Mouse (Mus musculus): ENCODE data around the gene Prss34. TPM values are rescaled to one million over a fixed set of nuclear protein-coding genes. Genes with fewer than 3 reads are reported as not detected.

The Prss34 gene
- polyA plus RNA-seq, 1 experiment from 2014 or later: not detected

GRCm38 (mm10) chr17:25273706-25274501 lies 24.3 kb upstream of the Prss34 start:
- Histone ChIP-seq H3K4me1 (peaks cover 36% of the 10 kb centered on the region), H3K36me3 (peaks cover 9% of the 10 kb centered on the region), H3K4me3 (peak overlapping the region; percentile 98), H3K27ac (peak overlapping the region; percentile 98), H3K4me2 (replicated peaks) (peak overlapping the region; percentile 99), H3K9me3 (replicated peaks) (no peaks in the 10 kb centered on the region), H3K9ac (peak overlapping the region; percentile 100), H3K27me3 (no peaks in the 10 kb centered on the region)
- WGBS: 1% methylated on average over 45 of the region's 45 CpGs
- peak; percentile 90 for ATAC-seq (ENCODE audit: low FRiP score)

- Histone ChIP-seq H3K9ac (peak within 1 kb of the TSS; percentile 100), H3K9me3 (replicated peaks) (no peaks in the 10 kb centered on the region), H3K4me1 (peaks cover 31% of the 10 kb centered on the region), H3K36me3 (peaks cover under 1% of the 10 kb centered on the region; the same call in 1 of the 2 replicates), H3K4me2 (replicated peaks) (peak within 1 kb of the TSS; percentile 99), H3K27me3 (no peaks in the 10 kb centered on the region), H3K27ac (peak within 1 kb of the TSS; percentile 98), H3K4me3 (peak within 1 kb of the TSS; percentile 98)
- 83% methylated on average over 9 of the region's 9 CpGs for WGBS
- ATAC-seq (ENCODE audit: low FRiP score): no peak
Measured at GRCm38 (mm10) chr17:25274571-25275346, 23.4 kb upstream of the Prss34 start, which contains the start of gene Ube2i. TSS of gene Ube2i (minus strand) at chr17:25274622.

DNA sequence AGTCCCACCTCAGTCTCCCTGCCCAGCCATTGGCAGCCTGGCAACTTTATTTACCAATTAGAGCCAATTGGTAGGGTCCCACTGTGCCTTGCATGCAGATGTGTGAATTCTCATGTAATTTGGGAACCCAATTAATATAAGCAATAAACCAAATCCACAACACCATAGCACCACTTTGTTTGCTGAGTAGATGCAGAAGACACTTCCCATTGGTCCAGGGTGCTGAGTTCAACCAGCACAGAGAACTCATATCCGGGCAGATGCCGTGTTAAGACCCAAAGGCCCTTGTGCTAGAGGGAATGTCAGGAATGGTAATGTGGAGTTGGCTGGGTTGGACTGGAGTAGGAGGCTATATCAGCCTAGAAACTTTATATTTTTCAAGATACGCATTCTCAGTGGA lies 22.4 kb upstream of the Prss34 start:
- Histone ChIP-seq H3K36me3 (no peaks in the 10 kb centered on the region), H3K4me1 (peaks cover 22% of the 10 kb centered on the region), H3K9me3 (replicated peaks) (no peaks in the 10 kb centered on the region), H3K4me2 (replicated peaks) (no peak overlapping the region), H3K27me3 (no peaks in the 10 kb centered on the region), H3K4me3 (no peak overlapping the region), H3K9ac (no peak overlapping the region), H3K27ac (no peak overlapping the region)
- WGBS: 97% methylated on average over 3 of the region's 3 CpGs
- no peak for ATAC-seq (ENCODE audit: low FRiP score)

DNA sequence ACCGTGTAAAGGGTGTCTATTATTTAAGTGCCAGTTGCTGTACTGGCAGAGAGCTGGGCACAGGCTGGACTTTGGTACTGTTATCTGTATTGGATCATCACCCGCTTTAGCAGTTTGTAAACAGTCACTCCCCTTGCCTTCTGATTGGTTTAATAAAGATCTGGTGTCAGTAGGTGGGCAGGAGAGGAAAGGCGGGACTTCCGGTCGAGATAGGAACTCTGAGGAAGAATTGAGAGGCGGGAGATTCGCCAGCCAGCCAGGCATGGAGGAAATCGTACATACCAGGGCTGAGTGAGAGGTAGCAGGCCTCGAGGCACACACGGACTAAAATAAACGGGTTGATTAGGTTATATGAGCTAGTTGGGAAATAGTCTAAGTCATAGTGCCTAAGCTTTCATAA lies 16.1 kb upstream of the Prss34 start:
- no peak overlapping the region for H3K27ac ChIP-seq
- no peak overlapping the region for H3K9ac ChIP-seq
- H3K4me3 ChIP-seq: no peak overlapping the region
- no peak for ATAC-seq (ENCODE audit: low FRiP score)
- no peaks in the 10 kb centered on the region for H3K36me3 ChIP-seq
- no peaks in the 10 kb centered on the region for H3K4me1 ChIP-seq
- no peaks in the 10 kb centered on the region for H3K9me3 ChIP-seq (replicated peaks)
- no peaks in the 10 kb centered on the region for H3K27me3 ChIP-seq
- 49% methylated on average over 11 of the region's 11 CpGs for WGBS
- no peak overlapping the region for H3K4me2 ChIP-seq (replicated peaks)

DNA sequence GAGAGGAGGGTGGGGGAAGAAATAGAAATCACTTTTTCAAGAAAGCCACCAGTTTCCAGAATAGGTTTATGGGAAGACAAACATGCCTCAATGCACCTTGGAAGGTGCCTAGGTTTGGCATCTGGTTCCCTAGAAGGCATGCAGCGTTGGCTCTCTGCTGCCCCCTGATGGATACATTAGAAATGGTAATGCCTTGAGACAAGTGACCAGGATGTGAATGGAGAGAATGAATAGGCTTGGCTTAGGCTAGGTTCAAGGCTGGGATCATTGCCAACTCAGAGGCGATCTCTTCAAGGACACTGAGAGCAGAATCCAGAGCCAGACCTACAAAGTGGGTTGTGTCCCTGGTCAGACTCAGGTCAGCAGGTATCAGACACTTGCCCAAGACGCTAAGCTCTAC lies 13.2 kb upstream of the Prss34 start:
- Histone ChIP-seq H3K4me3 (no peak overlapping the region), H3K27me3 (no peaks in the 10 kb centered on the region), H3K9me3 (replicated peaks) (no peaks in the 10 kb centered on the region), H3K36me3 (no peaks in the 10 kb centered on the region), H3K27ac (no peak overlapping the region), H3K4me1 (no peaks in the 10 kb centered on the region), H3K4me2 (replicated peaks) (no peak overlapping the region), H3K9ac (no peak overlapping the region)
- ATAC-seq (ENCODE audit: low FRiP score): no peak
- 17% methylated on average over 3 of the region's 3 CpGs for WGBS

DNA sequence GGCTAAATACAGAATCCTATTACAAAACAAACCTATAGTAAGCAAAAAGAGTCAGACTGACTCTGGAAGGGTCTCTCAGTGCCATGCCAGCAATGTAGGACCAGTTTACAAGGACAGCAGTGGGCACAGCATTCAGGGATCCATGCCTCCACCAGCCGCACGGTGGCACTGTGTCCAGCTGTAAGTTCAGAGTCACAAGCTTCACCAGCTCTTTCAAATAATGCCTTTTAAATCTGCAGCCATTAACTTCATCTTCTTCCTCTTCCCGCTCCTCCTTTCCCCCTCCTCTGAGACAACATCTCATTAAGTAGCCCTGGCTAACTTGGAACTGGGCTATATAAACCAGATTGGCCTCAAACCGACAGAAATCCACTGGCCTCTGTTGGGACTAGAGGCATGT lies 9.4 kb upstream of the Prss34 start:
- H3K4me1 ChIP-seq: no peaks in the 10 kb centered on the region
- no peaks in the 10 kb centered on the region for H3K9me3 ChIP-seq (replicated peaks)
- H3K9ac ChIP-seq: no peak overlapping the region
- H3K4me3 ChIP-seq: no peak overlapping the region
- H3K27ac ChIP-seq: no peak overlapping the region
- H3K36me3 ChIP-seq: no peaks in the 10 kb centered on the region
- H3K27me3 ChIP-seq: no peaks in the 10 kb centered on the region
- WGBS: 34% methylated on average over 4 of the region's 4 CpGs
- ATAC-seq (ENCODE audit: low FRiP score): no peak
- no peak overlapping the region for H3K4me2 ChIP-seq (replicated peaks)

GRCm38 (mm10) chr17:25290411-25290810 lies 7.8 kb upstream of the Prss34 start:
- no peak overlapping the region for H3K9ac ChIP-seq
- no peaks in the 10 kb centered on the region for H3K36me3 ChIP-seq
- no peaks in the 10 kb centered on the region for H3K27me3 ChIP-seq
- no peaks in the 10 kb centered on the region for H3K9me3 ChIP-seq (replicated peaks)
- no peak overlapping the region for H3K4me3 ChIP-seq
- WGBS: 39% methylated on average over 4 of the region's 4 CpGs
- H3K27ac ChIP-seq: no peak overlapping the region
- no peaks in the 10 kb centered on the region for H3K4me1 ChIP-seq
- no peak for ATAC-seq (ENCODE audit: low FRiP score)
- H3K4me2 ChIP-seq (replicated peaks): no peak overlapping the region

DNA sequence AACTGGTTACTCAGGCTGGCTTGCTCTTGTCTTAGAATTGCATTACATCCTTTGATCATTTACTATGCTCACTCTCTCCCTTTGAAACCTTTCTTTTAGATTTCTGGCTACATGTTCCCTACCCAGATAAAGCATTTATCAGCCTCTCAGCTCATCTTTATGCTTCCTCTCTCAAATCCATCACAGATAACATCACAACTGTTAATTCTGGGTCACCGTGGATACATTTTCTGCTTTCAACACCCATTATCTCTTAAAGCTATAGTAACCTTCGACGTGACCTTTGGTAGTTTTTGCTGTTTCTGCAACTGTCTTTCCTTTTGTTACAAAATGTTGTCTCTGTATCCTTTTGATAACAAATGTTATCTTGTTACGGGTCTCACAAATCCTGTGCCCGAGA lies 4.7 kb upstream of the Prss34 start:
- Histone ChIP-seq H3K9ac (no peak overlapping the region), H3K27ac (no peak overlapping the region), H3K36me3 (no peaks in the 10 kb centered on the region), H3K4me3 (no peak overlapping the region), H3K4me2 (replicated peaks) (no peak overlapping the region), H3K9me3 (replicated peaks) (no peaks in the 10 kb centered on the region), H3K27me3 (no peaks in the 10 kb centered on the region), H3K4me1 (no peaks in the 10 kb centered on the region)
- 80% methylated on average over 5 of the region's 5 CpGs for WGBS
- no peak for ATAC-seq (ENCODE audit: low FRiP score)

DNA sequence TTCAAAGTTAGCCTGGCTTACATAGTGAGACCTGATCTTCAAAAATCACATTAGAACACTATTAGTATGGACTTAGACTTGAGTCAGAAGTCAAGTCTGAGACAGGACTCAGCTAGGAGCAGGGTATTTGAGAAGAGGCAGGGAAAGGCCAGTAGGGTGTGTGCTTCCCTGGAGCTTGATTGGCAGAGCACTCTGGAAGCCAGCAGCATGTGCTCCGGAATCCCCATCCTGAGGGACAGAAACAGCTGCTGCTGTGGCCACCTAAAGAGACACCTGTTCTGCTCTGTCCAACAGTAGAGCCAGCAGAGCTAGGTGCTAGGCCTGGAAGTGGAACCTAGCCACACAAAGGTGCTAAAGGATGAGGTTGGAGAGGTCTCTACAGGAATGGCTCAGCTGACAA lies 4.1 kb upstream of the Prss34 start:
- ATAC-seq (ENCODE audit: low FRiP score): no peak
- H3K27me3 ChIP-seq: no peaks in the 10 kb centered on the region
- no peak overlapping the region for H3K27ac ChIP-seq
- 59% methylated on average over 1 of the region's 1 CpGs for WGBS
- H3K4me3 ChIP-seq: no peak overlapping the region
- H3K4me1 ChIP-seq: no peaks in the 10 kb centered on the region
- H3K4me2 ChIP-seq (replicated peaks): no peak overlapping the region
- no peaks in the 10 kb centered on the region for H3K36me3 ChIP-seq
- no peak overlapping the region for H3K9ac ChIP-seq
- no peaks in the 10 kb centered on the region for H3K9me3 ChIP-seq (replicated peaks)

DNA sequence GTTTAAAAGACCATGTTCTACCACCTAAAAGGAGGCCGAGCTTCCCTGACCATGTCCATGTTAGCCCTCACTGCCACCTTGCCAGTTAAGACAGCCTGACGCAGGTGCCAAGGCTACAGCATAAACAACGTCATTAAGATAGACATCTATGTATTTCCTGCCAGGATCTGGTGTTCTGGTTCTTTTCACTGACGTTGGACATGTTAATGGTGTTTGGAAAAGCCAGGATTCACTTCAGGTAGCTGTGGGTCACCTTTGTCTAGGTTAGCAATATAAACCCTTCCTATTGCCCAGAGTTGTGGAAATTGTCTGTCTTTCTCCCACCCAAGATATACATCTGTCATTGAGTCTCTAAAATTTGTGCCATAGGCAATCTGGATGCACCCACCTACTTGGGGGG lies 10.2 kb downstream of the Prss34 start, which contains the start of gene Prss28:
Gene Prss28, plus strand, starts transcription at position 301 of the 400 bp plus-strand sequence.
- WGBS: 90% methylated on average over 4 of the region's 4 CpGs
- H3K4me3 ChIP-seq: no peak within 1 kb of the TSS
- ATAC-seq (ENCODE audit: low FRiP score): no peak
- no peaks in the 10 kb centered on the region for H3K9me3 ChIP-seq (replicated peaks)
- H3K27me3 ChIP-seq: 0 out of 2 replicates have a peak, but pooled peaks cover 2% of the 10 kb centered on the region
- no peaks in the 10 kb centered on the region for H3K36me3 ChIP-seq
- H3K4me1 ChIP-seq: no peaks in the 10 kb centered on the region
- H3K4me2 ChIP-seq (replicated peaks): no peak within 1 kb of the TSS
- H3K27ac ChIP-seq: no peak within 1 kb of the TSS
- no peak within 1 kb of the TSS for H3K9ac ChIP-seq

DNA sequence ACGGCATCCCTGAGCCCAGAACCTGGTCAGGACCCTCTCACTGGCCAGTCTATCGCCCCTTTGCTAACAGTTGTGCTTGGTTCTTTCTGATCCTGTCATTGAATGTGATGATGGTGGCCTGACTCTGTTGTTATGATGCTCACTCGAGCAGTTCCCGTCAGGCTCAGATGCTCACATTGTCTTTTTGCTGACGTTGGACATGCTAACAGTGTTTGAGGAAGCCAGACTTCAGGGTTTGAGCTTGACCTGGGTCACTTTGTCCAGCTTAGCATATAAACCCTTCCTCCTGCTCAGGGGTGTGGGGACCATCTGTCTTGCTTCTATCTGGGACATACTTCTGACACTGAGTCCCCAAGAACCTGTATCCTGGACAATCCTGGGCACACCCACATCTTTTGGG lies 20.2 kb downstream of the Prss34 start, which contains the start of gene Prss29:
Gene Prss29, plus strand, starts transcription at position 301 of the 400 bp plus-strand sequence.
- 78% methylated on average over 5 of the region's 5 CpGs for WGBS
- no peak within 1 kb of the TSS for H3K4me2 ChIP-seq (replicated peaks)
- H3K4me1 ChIP-seq: no peaks in the 10 kb centered on the region
- no peak within 1 kb of the TSS for H3K9ac ChIP-seq
- peaks cover 3% of the 10 kb centered on the region; the same call in 1 of the 2 replicates for H3K27me3 ChIP-seq
- ATAC-seq (ENCODE audit: low FRiP score): no peak
- no peak within 1 kb of the TSS for H3K27ac ChIP-seq
- H3K36me3 ChIP-seq: no peaks in the 10 kb centered on the region
- no peak within 1 kb of the TSS for H3K4me3 ChIP-seq
- H3K9me3 ChIP-seq (replicated peaks): no peaks in the 10 kb centered on the region

- WGBS: 89% methylated on average over 8 of the region's 8 CpGs
- no peaks in the 10 kb centered on the region for H3K9me3 ChIP-seq (replicated peaks)
- no peak overlapping the region for H3K4me3 ChIP-seq
- no peaks in the 10 kb centered on the region for H3K4me1 ChIP-seq
- H3K36me3 ChIP-seq: no peaks in the 10 kb centered on the region
- no peak overlapping the region for H3K9ac ChIP-seq
- H3K27ac ChIP-seq: no peak overlapping the region
- H3K4me2 ChIP-seq (replicated peaks): no peak overlapping the region
- no peak for ATAC-seq (ENCODE audit: low FRiP score)
- H3K27me3 ChIP-seq: peaks cover 4% of the 10 kb centered on the region; the same call in 1 of the 2 replicates
Measured at GRCm38 (mm10) chr17:25320819-25321218, 22.6 kb downstream of the Prss34 start.

Measured in hindbrain, embryonic 12.5 days (tissue).